Mouse (Mus musculus) testis, adult 2 months (tissue): ENCODE results near the gene Methig1. TPM values are rescaled to one million over a fixed set of nuclear protein-coding genes. Genes with fewer than 3 reads are reported as not detected.

ENCODE experiments used
- H3K27ac ChIP-seq: fragments of 200-500 bp; 2 replicates; pipeline ENCODE4 v1.5.1; 2012; ENCODE audit warnings: low read depth, low read length; ENCODE audit not compliant: control insufficient read depth, insufficient read depth
- H3K27me3 ChIP-seq: fragments of 200-500 bp; 2 replicates; pipeline ENCODE4 v1.6.1; 2012; ENCODE audit warnings: mild to moderate bottlenecking, low read length, moderate library complexity; ENCODE audit not compliant: control insufficient read depth, insufficient read depth
- H3K36me3 ChIP-seq: fragments of 200-500 bp; 2 replicates; pipeline ENCODE4 v1.6.1; 2012; ENCODE audit warnings: mild to moderate bottlenecking, low read length; ENCODE audit not compliant: control insufficient read depth, insufficient read depth
- H3K4me1 ChIP-seq: fragments of 200-500 bp; 2 replicates; pipeline ENCODE4 v1.6.1; 2012; ENCODE audit warnings: low read length; ENCODE audit not compliant: control insufficient read depth, insufficient read depth
- H3K4me3 ChIP-seq: fragments of 200-500 bp; 2 replicates; pipeline ENCODE4 v1.5.1; 2012; ENCODE audit warnings: low read depth, mild to moderate bottlenecking, low read length, moderate library complexity, mixed read lengths; ENCODE audit not compliant: control insufficient read depth
- CTCF ChIP-seq: fragments of 200-500 bp; IDR thresholded peaks from 2 replicates; pipeline ENCODE4 v1.5.1; 2012; ENCODE audit warnings: low read depth, mild to moderate bottlenecking, inconsistent platforms, low read length, moderate library complexity; ENCODE audit not compliant: control insufficient read depth, insufficient read depth, insufficient replicate concordance
- POLR2A ChIP-seq: fragments of 200-500 bp; IDR thresholded peaks from 2 replicates; pipeline ENCODE4 v1.6.1; 2012; ENCODE audit warnings: low read depth, mild to moderate bottlenecking, inconsistent platforms, low read length, moderate library complexity; ENCODE audit not compliant: control insufficient read depth
- polyA plus RNA-seq: library from polyadenylated mRNA; depleted of rRNA; stranded (reverse); fragments of >200 nt; gene quantifications from 2 replicates; pipeline ENCODE4 v1.2.3, GENCODE M21; 2012

The Methig1 gene
- polyA plus RNA-seq, 1 experiment: not detected

DNA sequence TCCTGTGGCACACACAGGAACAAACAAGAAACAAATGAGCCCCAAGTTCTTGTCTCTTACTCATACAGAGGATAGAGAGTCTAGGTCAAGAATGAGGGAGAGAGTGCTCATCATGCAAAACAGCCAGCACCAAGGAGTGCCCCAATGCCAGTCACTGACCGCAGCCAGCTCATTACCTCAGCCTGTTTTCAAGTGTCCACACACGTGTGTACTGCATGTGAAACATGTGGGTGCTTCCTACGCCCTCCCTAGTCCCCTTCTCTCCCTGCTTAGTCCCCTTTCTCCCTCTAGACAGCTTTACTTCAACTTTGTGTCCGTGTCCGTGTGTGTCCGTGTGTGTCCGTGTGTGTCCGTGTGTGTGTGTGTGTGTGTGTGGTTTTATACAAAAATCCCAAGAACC is 26.7 kb downstream of the Methig1 start:
- Histone ChIP-seq H3K36me3 (no peaks in the 10 kb centered on the region), H3K27me3 (no peaks in the 10 kb centered on the region), H3K4me3 (no peak overlapping the region), H3K4me1 (no peaks in the 10 kb centered on the region), H3K27ac (no peak overlapping the region)
- TF ChIP-seq POLR2A: no peak
- TF ChIP-seq CTCF: no peak

DNA sequence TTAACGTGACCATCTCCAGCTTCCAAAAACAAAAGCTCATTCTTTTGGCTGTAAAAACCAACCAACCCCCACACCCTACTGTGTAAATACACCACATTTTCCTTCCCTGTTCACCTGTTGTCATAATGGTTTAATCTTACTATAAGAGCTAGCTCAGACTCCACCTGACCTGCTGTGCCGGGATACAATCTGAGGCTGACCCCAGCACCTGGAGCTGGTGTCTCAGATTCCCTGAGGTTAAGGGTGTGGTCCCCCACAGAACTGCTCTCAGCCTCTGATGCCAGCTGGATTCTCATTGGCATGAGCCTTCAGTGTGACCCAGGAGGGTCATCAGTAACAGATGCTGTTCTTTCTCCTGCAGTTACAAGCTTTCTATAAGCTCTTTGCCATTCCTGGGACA is 27.2 kb downstream of the Methig1 start:
- Histone ChIP-seq H3K4me1 (no peaks in the 10 kb centered on the region), H3K27me3 (no peaks in the 10 kb centered on the region), H3K36me3 (no peaks in the 10 kb centered on the region), H3K27ac (no peak overlapping the region), H3K4me3 (no peak overlapping the region)
- TF ChIP-seq POLR2A (no peak), CTCF (no peak)

DNA sequence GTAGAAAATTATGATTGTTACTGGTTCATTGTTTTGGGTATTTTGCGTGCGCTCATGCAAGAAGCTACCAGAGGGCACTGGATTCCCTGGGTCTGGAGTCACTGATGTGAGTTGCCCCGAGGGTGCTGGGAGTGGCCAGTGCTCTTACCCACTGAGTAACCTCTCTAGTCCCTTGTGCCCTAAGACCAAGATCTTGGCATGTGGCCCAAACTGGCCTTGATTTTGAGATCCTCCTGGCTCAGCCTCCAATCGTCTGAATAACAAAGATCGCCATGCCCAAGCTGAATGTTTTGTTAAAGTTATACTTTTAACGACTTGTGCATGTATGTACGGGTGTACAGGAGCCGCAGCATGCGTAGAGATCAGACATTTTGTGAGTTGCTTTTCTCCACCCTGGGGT is 32.8 kb downstream of the Methig1 start:
- H3K4me1 ChIP-seq: no peaks in the 10 kb centered on the region
- H3K36me3 ChIP-seq: no peaks in the 10 kb centered on the region
- H3K27ac ChIP-seq: no peak overlapping the region
- TF ChIP-seq POLR2A (no peak), CTCF (no peak)
- H3K27me3 ChIP-seq: no peaks in the 10 kb centered on the region
- no peak overlapping the region for H3K4me3 ChIP-seq

DNA sequence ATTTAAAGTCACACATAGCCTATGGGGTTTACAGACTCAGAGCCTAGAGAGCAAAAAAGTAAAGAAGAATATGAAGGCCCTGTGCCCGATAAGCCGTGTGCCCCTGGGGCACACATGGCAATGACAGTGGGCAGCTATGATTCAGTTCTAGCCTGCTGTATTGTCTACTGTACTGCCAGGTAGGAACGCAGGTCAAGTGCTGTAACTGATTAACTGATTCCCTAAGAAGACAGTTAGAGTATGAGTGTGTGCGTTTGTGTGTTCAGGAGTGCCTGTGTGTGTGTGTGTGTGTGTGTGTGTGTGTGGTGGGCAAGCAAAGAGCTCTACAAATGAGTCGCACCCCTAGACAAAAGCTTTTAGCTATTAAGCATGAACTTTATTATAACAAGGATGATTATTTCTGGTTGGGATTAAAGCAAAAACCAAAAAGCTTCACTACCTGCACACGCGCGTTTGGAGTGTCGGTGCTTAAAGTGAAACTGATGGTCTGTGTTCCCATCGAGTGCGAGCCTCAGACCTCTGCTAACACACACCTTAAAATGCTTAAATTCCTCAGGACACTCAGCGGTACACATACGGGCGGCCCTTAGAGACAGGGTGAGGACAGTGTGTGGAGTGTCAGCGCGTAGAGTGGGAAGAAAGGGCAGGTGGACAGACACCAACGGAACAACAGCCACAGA is 34.7 kb downstream of the Methig1 start:
- TF ChIP-seq POLR2A: no peak
- TF ChIP-seq CTCF: no peak
- Histone ChIP-seq H3K27ac (no peak overlapping the region), H3K27me3 (no peaks in the 10 kb centered on the region), H3K36me3 (no peaks in the 10 kb centered on the region), H3K4me1 (no peaks in the 10 kb centered on the region), H3K4me3 (no peak overlapping the region)

DNA sequence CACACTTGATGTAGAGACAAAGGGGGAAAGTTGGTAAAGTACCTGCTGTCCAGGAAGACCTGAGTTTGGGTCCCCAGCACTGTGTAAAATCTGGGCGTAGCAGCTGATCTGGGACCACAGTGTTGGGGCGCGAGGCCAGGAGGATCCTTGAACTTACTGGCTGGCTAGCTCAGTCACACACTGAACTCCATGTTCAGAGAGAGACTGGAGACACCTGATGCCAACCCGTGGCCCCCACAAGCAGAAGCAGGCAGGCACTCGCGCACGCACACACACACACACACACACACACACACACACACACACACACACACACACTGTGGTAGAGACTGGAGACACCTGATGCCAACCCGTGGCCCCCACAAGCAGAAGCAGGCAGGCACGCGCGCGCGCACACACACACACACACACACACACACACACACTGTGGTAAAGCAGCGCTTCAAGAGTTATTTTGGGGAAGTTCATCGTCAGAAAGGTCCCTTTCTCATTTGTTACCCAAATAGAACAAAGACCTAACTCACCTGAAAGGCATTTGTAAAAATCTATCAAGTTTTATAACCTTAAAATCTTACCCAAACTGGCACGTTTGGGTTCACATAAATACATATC is 35.4 kb downstream of the Methig1 start:
- no peak for TF ChIP-seq POLR2A
- no peak for TF ChIP-seq CTCF
- Histone ChIP-seq H3K4me1 (no peaks in the 10 kb centered on the region), H3K36me3 (no peaks in the 10 kb centered on the region), H3K27ac (no peak overlapping the region), H3K27me3 (no peaks in the 10 kb centered on the region), H3K4me3 (no peak overlapping the region)

DNA sequence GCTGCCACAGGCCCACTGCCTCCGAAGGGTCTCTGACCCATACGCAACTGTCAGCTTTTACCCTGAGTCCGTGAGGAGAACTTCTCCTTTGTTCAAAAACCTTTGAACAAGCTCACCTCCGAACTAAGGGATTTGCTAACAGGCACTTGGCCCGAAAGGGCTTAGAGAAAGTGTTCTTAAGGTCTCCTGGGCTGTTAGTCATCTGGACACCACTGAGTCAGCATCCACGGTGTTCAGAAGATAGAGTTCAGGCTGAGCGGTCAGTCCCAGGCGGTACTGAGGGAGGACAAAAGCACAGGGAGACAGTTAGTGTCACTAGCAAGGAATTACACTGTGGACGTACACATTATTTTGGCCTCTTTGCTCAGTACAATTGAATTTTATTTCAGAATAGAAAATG is 35.9 kb downstream of the Methig1 start:
- no peak overlapping the region for H3K4me3 ChIP-seq
- H3K36me3 ChIP-seq: no peaks in the 10 kb centered on the region
- no peaks in the 10 kb centered on the region for H3K27me3 ChIP-seq
- TF ChIP-seq POLR2A: no peak
- no peak for TF ChIP-seq CTCF
- H3K4me1 ChIP-seq: no peaks in the 10 kb centered on the region
- H3K27ac ChIP-seq: no peak overlapping the region

DNA sequence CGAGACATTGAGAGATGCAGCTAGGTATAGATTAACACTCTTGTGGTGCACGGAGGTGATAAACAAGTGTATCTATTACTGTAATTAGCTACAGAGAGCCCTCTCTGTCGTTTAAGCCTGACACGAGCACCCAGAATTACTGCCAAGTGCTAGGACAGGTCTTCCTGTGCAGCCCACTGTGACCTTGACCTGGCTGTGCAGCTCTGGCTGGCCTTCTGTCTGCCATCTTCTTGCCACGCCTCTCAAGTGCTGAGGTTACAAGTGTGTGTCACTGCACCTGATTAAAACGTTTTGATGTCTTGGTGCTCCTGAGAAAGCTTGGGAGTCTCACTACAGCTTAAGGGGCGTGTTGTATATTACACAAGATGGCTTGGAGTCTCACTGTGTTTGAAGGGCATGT is 38.1 kb downstream of the Methig1 start:
- TF ChIP-seq POLR2A (no peak), CTCF (no peak)
- Histone ChIP-seq H3K4me1 (no peaks in the 10 kb centered on the region), H3K27me3 (no peaks in the 10 kb centered on the region), H3K36me3 (no peaks in the 10 kb centered on the region), H3K27ac (no peak overlapping the region), H3K4me3 (no peak overlapping the region)
